Mouse (Mus musculus) C3H10T1/2 (cell line): ENCODE results near the gene Cptp. TPM values are rescaled to one million over a fixed set of nuclear protein-coding genes. Genes with fewer than 3 reads are reported as not detected.

Experiments
- polyA plus RNA-seq, 2 experiments: library from polyadenylated mRNA; unstranded; fragments of >200 nt; fragmentation: generic; extraction: Trizol; gene quantifications; one replicate each; pipeline ENCODE4 v1.2.1; 2012; ENCODE audit warnings: missing spikeins in 2 of 2

Cptp gene
- polyA plus RNA-seq = 10 to 100 TPM; 10.4 to 13.3 TPM

GRCm38 (mm10) chr4:155869317-155870033 lies at the start of gene Cptp, which contains the start of gene Ints11:
Cptp (minus strand) TSS chr4:155869440.
Ints11 (plus strand) TSS chr4:155869546.

GRCm38 (mm10) chr4:155891551-155892001 lies 22.3 kb upstream of the Cptp start, which contains the start of the genes Pusl1 and Acap3:
Pusl1 (minus strand) TSS chr4:155891781.
Acap3 (plus strand) TSS chr4:155891822.

GRCm38 (mm10) chr4:155863001-155863400 lies 6.2 kb downstream of the Cptp start, which contains the start of gene Tas1r3:
Tas1r3 (minus strand) TSS chr4:155863362.

GRCm38 (mm10) chr4:155846871-155847578 lies 22.2 kb downstream of the Cptp start, which contains the start of gene Dvl1:
Dvl1 (plus strand) TSS chr4:155847402.

GRCm38 (mm10) chr4:155839483-155839910 lies 29.7 kb downstream of the Cptp start, which contains the start of gene Mxra8:
Mxra8 (plus strand) TSS chr4:155839680.

GRCm38 (mm10) chr4:155831205-155831766 lies 38.0 kb downstream of the Cptp start, which contains the start of gene Aurkaip1:
Aurkaip1 (plus strand) TSS chr4:155831272.

Other genes starting within 250 kb of the Cptp start
- 10 to 100 TPM; 15.6 to 33.6 TPM for gene Cdk11b, start 244.6 kb downstream of the Cptp start, polyA plus RNA-seq
- gene Gm10563, start 224.0 kb downstream of the Cptp start, polyA plus RNA-seq = not detected
- 1 to 10 TPM in 1 of 2 experiments, under 1 TPM in 1; 0.05 to 1.8 TPM for gene Mmp23, start 216.1 kb downstream of the Cptp start, polyA plus RNA-seq
- gene Mib2, start 200.2 kb downstream of the Cptp start, polyA plus RNA-seq = 10 to 100 TPM in 1 of 2 experiments, 1 to 10 TPM in 1; 8.5 to 42.3 TPM
- gene Fndc10, start 175.1 kb downstream of the Cptp start, polyA plus RNA-seq = 10 to 100 TPM; 12.0 to 17.9 TPM
- 10 to 100 TPM; 45.5 to 49.1 TPM for gene Ssu72, start 164.6 kb downstream of the Cptp start, polyA plus RNA-seq
- 1 to 10 TPM in 1 of 2 experiments, under 1 TPM in 1; 0.80 to 4.2 TPM for gene Tmem240, start 134.6 kb downstream of the Cptp start, polyA plus RNA-seq
- gene Atad3a, start 108.3 kb downstream of the Cptp start, polyA plus RNA-seq = 10 to 100 TPM; 24.7 to 55.2 TPM
- under 1 TPM; 0.07 to 0.22 TPM for gene Vwa1, start 94.7 kb downstream of the Cptp start, polyA plus RNA-seq
- gene Tmem88b, start 83.6 kb downstream of the Cptp start, polyA plus RNA-seq = under 1 TPM; 0.02 to 0.22 TPM
- under 1 TPM in 1 of 2 experiments, not detected in 1; 0.11 TPM for gene Ankrd65, start 79.0 kb downstream of the Cptp start, polyA plus RNA-seq
- gene Mrpl20, start 66.6 kb downstream of the Cptp start, polyA plus RNA-seq = 100 to 1,000 TPM in 1 of 2 experiments, 10 to 100 TPM in 1; 99.5 to 291 TPM
- 10 to 100 TPM in 1 of 2 experiments, 1 to 10 TPM in 1; 2.5 to 27.9 TPM for gene Ccnl2, start 57.0 kb downstream of the Cptp start, polyA plus RNA-seq
- gene Aurkaip1, start 38.2 kb downstream of the Cptp start, polyA plus RNA-seq = 100 to 1,000 TPM; 146 to 151 TPM
- 100 to 1,000 TPM in 1 of 2 experiments, 10 to 100 TPM in 1; 26.1 to 264 TPM for gene Mxra8, start 29.8 kb downstream of the Cptp start, polyA plus RNA-seq
- gene Dvl1, start 22.0 kb downstream of the Cptp start, polyA plus RNA-seq = 10 to 100 TPM; 14.7 to 39.5 TPM
- under 1 TPM; 0.04 to 0.32 TPM for gene Tas1r3, start 6.1 kb downstream of the Cptp start, polyA plus RNA-seq
- 10 to 100 TPM; 35.5 to 51.4 TPM for gene Ints11, start 106 bp upstream of the Cptp start, polyA plus RNA-seq
- 10 to 100 TPM in 1 of 2 experiments, 1 to 10 TPM in 1; 9.1 to 14.4 TPM for gene Pusl1, start 22.3 kb upstream of the Cptp start, polyA plus RNA-seq
- gene Acap3, start 22.4 kb upstream of the Cptp start, polyA plus RNA-seq = 10 to 100 TPM; 13.3 to 20.0 TPM
- gene Ube2j2, start 74.4 kb upstream of the Cptp start, polyA plus RNA-seq = 10 to 100 TPM; 35.8 to 37.0 TPM
- 1 to 10 TPM; 2.1 to 3.6 TPM for gene C1qtnf12, start 92.9 kb upstream of the Cptp start, polyA plus RNA-seq
- 1 to 10 TPM; 1.9 to 4.3 TPM for gene B3galt6, start 123.2 kb upstream of the Cptp start, polyA plus RNA-seq
- 100 to 1,000 TPM; 121 to 177 TPM for gene Sdf4, start 123.4 kb upstream of the Cptp start, polyA plus RNA-seq
- gene Tnfrsf4, start 144.4 kb upstream of the Cptp start, polyA plus RNA-seq = 1 to 10 TPM in 1 of 2 experiments, under 1 TPM in 1; 0.16 to 1.3 TPM
- gene Tnfrsf18, start 156.7 kb upstream of the Cptp start, polyA plus RNA-seq = 1 to 10 TPM in 1 of 2 experiments, under 1 TPM in 1; 0.08 to 1.6 TPM
- gene Ttll10, start 190.0 kb upstream of the Cptp start, polyA plus RNA-seq = under 1 TPM in 1 of 2 experiments, not detected in 1; 0.08 TPM
- 10 to 100 TPM in 1 of 2 experiments, 1 to 10 TPM in 1; 5.3 to 22.4 TPM for gene 9430015G10Rik, start 240.5 kb upstream of the Cptp start, polyA plus RNA-seq